Mouse (Mus musculus) mouse trophoblast stem cell (cell line): ENCODE results near the gene Ube2o.

Experiments
- in situ Hi-C, 2 experiments: fragments of 300-500 bp; cut with MseI, MboI; formaldehyde crosslinking; loops; 2 replicates in 1 of 2; 3 replicates in 1 of 2; pipeline ENCODE4 v1.15.1; 2025

Gene Ube2o

DNA sequence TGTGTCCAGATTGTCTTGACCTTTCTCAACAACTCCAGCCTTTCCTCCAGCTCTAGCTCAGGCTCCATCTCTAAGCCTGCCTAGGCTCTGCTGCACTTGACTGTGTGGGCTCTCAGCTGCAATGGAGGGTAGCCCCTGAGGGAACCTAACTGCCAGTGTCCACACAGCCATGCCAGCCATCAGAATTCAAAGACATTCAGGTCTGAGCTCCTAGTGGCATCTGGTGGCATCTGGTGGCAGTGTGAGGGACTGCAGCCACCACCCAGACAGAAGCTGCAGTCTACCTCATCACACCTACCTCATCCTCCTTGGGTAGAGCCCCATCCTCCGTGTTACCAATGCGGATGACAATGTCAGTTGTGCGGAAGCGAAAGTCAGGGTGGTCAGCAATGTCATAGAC is 38.1 kb downstream of the Ube2o start:
- in situ Hi-C loops: no loop called here

GRCm38 (mm10) chr11:116541183-116541582 is 40.1 kb downstream of the Ube2o start:
- in situ Hi-C loops: no loop called here

DNA sequence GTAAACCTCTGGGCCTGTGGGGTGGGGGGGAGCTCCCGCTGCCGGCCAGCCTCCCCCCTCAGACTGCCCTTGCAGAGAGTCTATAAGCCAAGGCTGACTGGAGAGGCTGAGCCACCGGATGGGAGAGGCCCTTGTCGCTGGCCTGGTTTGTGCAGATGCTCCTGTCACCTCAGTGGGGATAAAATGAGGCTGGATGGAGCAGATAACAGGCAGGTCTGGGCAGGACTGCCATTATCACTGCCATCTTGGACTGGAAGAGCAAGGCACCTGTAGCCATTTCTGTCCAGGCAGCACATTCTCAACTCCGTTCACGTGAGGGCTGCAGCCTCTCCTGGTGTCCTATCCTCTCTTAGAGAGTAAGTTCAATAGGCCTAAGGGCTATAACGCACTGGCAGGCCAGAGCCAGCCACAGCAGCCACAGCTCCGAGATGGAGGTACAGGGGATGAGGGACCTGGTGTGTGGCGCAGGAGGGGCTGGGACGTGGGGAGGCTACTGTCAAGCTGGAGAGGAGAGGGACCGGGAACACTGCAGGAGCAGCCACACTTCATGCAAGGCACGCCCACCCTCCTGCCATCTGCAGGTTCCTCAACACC is 43.0 kb downstream of the Ube2o start:
- in situ Hi-C loops: no loop called here

- in situ Hi-C loops: no loop called here
Observed at GRCm38 (mm10) chr11:116537388-116537787, 43.9 kb downstream of the Ube2o start.

- in situ Hi-C loops: no loop called here
Observed at GRCm38 (mm10) chr11:116536685-116537084, 44.6 kb downstream of the Ube2o start.

- in situ Hi-C loops: loop anchor here in 1 of 2 experiments (5.0 kb wide), 1 partner anchor 37 kb away; no protein-coding TSS in a partner anchor
Observed at GRCm38 (mm10) chr11:116534154-116534865, 46.9 kb downstream of the Ube2o start.

- in situ Hi-C loops: loop anchor here in 1 of 2 experiments (5.0 kb wide), 1 partner anchor 36 kb away; no protein-coding TSS in a partner anchor
Observed at GRCm38 (mm10) chr11:116533341-116534153, 47.7 kb downstream of the Ube2o start.

DNA sequence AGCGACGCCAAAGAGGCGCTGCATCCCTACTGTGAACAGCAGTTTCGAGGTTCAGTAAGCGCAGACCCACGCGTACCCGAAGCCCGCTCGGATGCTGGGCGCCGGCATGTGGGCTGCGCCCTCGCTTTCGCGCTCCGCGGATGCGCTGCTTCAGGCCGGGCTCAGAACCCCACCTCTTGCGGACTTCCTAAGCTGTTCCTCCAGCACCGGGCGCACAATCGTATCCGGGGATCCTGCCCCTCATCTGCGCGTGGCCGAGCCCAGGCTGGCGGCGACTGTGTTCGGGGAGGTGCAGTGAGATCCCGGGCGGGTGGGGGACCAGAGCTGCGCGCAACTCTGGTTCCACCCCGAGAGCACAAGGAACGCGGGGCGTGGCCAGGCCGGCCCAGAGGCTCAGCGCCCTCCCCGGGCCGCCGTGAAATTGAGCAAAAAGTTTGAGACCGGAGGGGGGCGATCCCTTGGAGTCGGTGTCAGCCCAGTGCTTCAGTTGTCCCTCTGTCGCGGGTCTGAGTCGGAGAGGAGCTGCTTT is 48.4 kb downstream of the Ube2o start:
- in situ Hi-C loops: loop anchor here in 1 of 2 experiments (5.0 kb wide), 1 partner anchor 36 kb away; no protein-coding TSS in a partner anchor

DNA sequence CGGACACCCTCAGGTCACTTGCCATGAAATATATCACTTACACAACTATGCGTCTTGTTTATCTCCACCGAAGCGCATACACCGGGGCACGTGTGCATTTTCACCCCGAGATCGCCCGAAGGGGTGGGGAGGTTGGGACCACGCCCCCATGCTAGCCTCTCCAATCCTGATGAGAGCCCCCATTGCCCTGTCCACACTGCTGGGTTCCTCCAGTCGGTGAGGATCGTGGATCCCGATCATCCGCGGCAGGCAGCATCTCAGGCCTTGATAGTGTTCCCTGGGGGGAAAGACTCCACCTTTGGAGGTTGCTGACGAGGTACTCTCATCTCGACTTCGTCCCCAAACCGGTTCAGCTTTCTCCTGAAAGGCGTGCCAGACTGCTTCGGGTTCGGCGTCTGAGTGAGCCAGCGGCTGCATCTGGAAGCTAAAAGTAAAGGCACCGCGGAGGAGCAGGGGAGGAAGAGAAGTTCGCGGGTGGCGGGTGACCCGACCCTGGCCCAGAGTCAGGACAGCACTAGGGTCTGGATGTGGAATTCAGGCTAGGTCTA is 48.9 kb downstream of the Ube2o start:
- in situ Hi-C loops: loop anchor here in 1 of 2 experiments (5.0 kb wide), 1 partner anchor 35 kb away; no protein-coding TSS in a partner anchor

DNA sequence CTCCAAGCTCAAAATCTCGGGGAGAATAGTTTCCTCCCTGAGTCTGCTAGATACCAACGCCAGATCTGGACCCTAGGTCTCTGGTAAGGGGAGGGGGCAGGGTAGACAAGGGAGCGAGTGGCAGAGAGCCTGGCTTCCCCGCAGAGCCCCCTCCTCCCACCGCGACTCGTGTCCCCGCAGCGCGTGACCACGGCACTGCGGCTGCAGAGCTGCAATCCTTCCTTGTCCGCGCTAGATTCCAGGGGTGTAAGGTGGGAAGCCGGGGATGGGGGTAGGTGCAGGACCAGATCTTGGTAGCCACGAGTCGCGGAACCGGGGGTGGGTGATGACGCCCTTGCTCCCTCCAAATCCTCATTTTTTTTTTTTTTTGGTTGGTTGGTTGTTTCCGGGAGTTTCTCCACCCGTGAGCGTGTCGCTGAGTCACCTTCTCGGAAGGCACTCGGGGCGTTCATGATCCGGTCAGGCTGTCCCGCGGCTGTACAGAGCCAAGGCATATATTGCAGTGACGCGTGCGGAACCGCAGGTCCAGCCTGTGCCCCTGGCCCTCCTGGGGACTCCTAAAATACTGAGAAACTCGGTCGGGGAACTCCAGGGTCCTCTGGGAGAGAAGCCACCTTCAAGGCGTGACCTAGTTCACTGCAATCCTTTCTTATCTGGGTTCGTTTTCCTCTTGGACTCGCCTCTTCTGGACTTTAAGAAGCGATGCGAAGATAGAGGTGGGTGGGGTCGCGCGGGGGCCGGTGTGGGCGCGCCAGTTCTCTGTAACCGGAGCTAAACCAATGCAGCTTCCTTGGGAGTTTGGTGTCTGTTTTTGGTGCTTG is 49.7 kb downstream of the Ube2o start:
- in situ Hi-C loops: loop anchor here in 1 of 2 experiments (5.0 kb wide), 1 partner anchor 34 kb away; no protein-coding TSS in a partner anchor

- in situ Hi-C loops: loop anchor here in 1 of 2 experiments (5.0 kb wide), 1 partner anchor 33 kb away; no protein-coding TSS in a partner anchor
Observed at GRCm38 (mm10) chr11:116530187-116531147, 50.8 kb downstream of the Ube2o start, which contains the start of gene Sphk1. Sphk1 (plus strand) TSS chr11:116530925.

DNA sequence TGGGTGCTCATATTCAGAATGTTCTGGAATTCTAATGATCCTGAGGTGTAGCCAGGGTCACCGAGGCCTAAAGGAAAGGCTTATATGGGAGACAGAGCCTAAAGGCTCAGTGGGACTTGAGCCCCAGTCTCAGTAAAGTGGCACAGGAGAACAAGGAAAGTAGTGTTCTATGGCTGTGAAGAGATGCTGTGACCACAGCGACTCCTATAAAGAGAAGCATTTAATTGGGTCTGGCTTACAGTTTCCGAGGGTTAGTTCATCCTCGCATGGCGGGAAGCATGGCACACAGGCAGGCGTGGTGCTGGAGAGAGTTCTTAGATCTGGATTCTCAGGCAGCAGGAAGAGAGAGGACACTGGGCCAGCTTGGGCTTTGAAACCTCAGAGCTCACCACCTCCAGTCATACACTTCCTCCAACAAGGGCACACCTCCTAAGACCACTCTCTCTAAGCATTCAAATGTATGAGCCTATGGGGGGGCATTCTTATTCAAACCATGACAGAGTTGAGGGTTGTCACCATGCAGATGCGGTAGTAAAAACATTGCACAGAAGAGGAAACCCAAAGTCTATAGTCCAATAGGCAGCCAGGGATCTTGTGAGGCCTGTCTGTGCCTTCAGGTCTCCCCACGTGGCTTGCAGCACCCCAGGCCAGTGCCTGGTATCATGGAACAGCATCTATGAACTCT is 52.5 kb downstream of the Ube2o start:
- in situ Hi-C loops: no loop called here

- in situ Hi-C loops: no loop called here
Observed at GRCm38 (mm10) chr11:116523699-116524189, 57.5 kb downstream of the Ube2o start.

DNA sequence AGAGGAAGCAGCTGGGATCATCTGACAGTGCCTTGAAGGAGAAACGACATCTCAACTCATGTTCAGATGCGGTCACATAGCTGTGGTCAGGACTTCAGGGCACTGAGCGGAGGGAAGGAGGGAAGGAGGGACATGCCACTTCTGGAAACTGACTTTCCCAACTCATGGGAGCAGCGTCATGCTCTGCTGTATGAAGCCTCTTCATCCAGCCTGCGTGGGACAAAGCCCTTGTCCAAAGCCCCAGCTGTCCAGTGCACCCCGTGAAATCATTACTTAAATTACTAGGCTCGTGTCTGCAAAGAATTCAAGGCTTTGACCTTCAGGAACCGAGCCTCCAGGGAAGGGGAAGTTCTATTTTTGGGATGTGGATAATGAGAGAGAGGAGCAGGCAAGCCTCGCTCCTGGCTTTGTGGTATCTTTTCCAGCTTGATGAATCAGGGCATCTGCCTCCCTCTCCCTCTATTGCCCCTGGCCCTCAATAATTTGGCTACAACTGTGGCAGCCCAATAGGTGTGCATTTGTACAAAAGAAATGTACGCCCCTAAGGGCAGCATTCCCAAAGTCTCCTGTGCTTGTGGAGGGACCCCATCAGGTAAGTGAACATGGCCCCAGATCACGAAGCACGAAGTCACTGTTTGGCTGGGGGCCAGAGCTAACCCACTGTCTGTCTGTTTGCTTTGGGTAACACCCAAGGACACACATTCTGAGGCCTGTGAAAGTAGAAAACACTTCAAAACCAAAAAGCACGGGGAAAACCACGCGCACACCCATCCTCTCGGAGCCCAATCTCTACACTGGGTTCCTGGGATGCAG is 58.2 kb downstream of the Ube2o start:
- in situ Hi-C loops: no loop called here

DNA sequence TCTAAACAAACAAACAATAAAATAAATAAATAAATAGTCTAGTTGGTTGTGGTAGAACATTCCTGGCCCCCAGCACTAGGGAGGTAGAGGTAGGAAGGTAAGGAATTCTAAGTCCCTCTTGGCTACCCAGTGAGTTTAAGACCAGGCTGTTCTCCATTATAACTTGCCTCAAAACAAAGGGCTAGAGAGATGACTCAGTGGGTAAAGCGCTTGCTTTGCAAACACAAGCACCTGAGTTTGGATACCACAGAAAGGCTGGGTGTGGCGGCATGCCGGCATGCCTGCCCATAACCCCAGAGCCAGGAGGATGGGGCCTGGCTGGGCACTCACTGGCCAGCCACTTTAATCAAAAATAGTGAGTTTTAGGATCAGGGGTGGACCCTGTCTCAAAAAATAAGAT is 59.2 kb downstream of the Ube2o start:
- in situ Hi-C loops: no loop called here

DNA sequence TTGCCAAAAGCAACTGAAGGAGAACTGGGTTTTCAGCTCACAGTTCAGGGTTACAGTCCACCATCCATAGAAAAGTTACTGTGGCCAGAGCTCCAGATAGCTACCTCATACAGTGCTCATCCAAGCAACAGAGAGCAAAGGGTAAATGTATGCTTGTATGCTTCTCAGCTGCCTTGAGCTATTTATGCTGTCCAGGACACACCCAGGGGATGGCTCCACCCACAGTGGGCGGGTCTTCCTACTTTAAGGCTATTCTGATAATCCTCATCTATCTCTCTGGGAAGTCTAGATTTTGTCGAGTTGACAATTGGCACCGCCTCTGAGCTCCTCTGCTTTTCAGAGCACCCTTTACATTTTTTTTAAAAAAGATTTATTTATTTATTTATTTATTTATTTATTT is 60.1 kb downstream of the Ube2o start:
- in situ Hi-C loops: no loop called here

DNA sequence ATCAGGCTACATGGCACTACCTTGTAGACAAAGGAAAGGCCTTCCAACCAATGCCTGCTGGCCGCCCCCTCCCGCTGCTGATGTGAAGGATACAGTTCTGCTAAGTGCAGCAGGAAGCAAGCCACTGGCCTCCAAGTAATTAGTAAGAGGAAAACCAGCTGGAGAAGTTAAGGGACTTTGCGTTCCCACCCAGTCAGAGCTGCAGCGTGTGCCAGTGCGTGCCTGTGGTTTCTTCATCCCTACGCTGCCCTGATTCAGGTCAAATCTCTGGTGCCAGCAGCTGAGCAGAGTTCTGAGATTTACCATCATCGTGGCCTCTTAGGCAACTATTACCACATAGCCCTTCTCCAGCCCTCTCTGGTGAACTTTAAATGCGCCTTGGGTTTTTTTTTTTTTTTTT is 62.8 kb downstream of the Ube2o start:
- in situ Hi-C loops: no loop called here
